Mouse (Mus musculus) brain, embryonic 18.5 days (tissue): ENCODE measurements at regions not wholly inside any gene's neighbourhood (a gene's known extent, or its start where the extent isn't known, plus 50 kb on each side); places are given as distances from the start of the nearest gene placed in this dataset.

Experiments used
- DNase-seq: peaks from one replicate; pipeline ENCODE4 v3.0.0-alpha.2; 2012; ENCODE audit warnings: low read depth, low spot score

DNA sequence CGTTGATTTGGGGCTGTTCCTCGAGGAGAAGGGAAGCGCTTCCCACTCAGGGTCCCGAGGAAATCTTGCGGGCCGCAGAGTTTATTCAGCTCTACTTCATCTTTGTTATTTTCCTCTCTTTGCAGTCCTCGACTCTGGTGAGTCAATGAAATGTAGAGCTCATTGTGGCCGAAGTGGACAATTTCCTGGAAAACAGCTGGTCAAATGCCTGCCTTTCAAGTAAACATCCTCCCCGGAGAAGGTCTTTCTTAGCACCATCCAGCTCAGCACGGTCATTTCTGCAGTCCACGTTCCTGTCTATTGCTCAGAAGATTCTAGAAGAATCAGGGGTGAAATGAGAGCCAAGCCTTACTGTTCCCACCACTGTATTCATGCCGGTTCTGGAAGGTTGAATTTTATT is 133.0 kb downstream of the Bcas1 start:
- no peak for DNase-seq

DNA sequence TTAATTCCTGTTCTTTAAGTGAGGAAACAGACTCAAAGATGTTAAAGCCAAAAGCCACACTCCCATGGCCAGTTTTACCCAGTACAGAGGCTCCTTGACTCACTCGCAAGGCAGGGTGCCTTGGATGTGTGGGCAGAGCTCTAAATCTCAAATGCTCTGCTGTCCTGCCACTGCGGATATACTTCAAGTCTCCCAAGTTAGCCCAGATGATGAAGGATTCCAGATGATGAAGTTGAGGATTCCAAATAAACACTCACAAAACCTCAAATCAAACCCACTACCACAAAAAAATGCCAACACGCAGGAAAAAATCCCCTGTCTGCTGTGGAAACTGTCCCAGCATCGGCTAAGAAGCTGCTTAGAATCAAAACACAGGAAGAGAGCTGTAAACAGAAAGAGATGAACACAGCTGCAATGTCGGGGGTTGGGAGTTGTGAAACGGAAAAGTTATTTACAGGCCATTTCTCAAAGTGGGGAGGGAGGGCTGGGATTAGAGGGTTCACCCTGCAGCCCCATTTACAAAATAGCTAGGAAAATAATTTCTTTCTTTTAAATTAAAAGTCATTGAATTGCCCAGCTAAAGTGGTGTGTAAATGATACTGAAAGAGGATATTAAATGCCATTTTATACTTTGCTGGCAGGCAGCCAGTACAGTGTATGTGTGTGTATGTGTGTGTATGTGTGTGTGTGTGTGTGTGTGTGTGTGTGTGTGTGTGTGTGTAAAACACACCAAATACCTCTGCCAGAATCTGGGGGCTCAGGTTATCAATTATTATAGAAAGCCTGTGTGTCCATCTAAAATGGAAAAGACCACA is 135.6 kb downstream of the Bcas1 start:
- DNase-seq = no peak

DNA sequence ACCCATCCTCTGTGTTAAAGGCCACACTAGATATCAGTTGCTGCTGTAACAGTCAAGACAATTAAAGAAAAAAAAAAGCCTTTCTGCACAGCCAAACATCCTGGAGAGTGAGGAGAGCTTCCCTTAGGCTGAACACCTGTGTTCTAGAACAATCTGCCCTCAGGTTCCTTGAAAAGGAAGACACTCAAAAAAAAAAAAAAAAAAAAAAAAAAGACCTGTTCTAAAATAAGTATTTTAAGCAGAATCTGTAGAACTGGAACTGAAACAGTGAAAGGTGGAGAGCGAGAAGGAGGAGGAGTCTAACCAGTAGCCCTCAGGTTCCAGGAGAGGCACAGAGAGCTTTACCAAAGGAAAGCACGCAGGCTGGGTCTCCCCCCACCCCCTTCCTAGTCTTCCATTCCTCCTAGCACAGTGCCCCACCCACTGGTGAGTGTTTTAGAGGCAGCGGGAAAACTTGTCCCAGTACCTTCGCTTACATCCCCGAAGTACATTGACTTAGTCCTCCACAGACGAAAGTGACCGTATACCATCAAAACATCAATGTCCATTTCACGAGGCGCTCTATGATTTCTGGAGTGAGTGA is 138.2 kb downstream of the Bcas1 start:
- DNase-seq = no peak

DNA sequence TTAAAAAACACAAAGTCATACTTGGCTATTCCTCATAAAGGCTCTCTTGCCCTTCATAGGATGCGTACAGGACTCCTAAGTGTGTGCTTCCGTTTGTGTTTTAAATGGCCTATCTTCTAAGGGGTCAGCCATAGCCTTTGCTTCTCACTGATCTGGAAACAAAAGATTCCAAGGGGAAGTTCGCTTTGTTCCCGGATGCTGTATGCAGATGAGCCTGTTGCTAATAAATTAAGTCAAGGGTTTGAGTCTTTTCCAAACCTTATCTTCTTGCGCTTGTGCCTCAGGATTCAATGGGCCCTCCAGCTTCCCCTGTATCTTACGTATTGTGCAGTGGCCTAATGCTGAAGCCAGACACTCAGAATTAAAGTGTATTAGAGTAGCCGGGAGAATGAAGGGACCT is 138.9 kb downstream of the Bcas1 start:
- DNase-seq = no peak

DNA sequence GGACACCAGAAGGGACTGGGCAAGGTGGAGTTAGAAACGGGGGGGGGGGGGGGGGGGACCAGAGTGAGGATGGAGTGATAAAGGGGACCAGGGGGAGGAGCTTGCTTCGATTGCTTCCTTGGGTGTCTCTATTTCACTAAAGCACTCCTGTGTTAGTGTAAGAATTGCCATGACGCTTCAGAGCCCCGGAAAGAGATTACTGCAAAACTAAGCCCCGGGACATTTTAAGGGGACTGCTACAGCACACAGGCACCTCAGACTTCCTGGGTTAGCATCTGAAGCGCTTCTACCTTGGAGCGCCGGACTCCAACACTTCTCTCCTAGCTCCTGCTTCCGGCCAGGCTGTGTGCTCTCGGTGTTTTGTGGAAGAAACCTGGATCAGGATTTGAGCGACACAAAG is 139.4 kb downstream of the Bcas1 start:
- no peak for DNase-seq

DNA sequence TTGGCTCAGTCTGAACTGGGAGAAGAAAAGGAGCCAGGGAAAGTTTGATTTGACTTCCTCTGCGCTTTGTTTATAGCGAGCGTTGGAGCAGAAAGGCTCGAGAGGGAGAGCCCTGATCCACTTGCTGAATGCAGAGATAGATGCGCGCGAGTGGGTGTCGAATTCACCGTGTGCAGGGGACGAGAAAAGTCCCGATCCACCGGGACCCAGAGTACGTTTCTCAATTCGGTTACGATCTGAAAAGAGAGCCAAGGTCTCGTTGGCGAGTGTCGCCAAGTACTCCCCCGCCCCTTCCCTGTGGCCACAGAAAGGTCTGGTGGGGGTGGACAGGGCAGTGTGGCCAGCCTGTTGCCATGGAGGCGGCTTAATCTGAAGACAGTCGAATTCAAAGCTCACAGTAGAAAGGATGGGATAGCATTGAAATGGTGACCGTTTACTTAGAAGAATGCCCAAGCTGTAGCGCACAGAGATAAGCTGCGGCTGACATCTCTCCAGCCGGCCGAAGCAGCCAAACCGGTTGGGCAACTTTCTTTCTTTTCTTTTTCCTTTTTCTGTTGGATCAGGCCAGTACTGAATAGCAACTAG is 139.5 kb upstream of the Zfp217 start:
- no peak for DNase-seq

DNA sequence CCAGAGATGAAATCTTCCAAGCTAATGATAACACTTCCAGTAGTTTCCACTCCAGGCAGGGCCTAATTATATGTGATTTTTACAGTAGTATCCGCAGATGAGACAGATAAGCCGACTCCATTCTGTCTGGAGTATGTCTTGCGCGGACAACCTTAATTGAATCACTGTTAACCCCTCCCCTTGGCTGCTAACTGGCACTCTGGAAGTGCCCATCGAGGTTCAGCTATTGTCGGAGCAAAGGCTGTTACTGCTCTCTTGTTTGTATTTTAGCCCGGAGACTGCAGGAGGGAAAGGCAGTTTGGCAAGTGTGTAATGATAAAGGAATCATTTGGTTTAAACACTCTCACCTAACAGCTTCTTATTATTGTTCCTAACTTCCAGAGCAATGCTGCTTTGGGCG is 138.9 kb upstream of the Zfp217 start:
- no peak for DNase-seq

DNA sequence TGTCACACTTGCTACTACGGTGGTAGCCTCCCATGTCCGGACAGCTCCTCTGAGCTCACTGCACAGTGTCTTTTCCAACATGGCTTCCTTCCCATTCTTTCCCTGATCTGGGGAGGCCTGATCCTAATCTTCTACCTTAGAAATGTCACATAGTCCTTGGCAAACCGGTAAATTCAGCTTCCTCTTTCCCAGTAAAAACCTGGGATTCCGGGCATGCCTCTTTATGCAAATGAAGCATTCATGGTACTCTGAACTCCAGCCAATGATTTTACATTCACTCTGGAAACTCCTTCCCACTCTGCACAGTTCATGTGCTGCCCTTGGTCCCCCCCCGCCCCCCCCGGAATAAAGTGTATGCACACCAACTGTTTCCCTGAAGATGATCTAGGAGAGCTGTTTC is 134.6 kb upstream of the Zfp217 start:
- DNase-seq = no peak

DNA sequence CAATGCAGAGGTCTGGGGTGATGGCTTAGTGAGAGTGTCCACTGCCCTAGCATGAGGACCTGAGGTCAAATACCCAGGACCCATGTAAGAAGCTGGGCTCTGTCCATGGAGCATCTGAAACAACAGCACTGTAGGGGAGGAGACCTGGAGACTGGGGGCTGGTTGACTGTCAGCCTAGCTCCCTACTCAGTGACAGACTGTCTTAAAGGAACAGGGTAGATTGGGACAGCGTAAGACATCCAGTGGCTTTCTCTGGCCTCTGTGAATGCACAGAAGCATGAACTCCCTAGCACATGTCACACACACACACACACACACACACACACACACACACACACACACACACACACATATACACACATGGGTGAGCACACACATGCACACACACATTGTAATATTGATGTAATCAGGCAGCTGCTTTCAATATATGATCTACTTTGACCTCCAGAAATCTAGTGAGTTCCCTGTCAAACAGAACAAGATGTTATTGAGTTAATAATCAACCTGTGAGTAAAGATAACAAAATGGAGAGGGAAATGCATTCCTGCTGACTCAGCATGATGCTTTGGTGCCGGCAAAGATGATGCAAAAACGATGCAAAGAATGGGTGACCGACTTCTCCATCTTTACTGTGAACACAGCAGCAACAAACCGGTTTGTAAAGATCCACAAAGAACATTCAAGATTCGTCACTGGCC is 133.6 kb upstream of the Zfp217 start:
- no peak for DNase-seq

DNA sequence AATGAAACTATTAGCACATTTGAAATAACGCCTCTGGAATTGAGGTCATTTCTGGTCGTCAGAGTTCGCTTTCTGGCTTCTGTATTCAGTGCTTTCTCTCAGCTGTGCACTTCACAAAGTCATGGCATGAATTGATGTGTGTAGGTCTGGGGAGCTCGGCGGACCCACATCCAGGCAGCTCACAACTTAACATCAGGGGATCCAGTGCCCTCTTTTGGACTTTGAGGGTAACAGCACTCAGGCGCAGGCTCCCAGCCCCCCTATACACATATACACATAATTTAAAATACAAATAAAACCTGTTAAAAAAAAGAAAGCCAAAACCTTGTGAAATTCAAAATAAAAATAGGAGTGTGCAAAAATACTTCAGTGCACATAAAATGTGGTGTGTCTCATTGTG is 132.8 kb upstream of the Zfp217 start:
- DNase-seq = no peak

DNA sequence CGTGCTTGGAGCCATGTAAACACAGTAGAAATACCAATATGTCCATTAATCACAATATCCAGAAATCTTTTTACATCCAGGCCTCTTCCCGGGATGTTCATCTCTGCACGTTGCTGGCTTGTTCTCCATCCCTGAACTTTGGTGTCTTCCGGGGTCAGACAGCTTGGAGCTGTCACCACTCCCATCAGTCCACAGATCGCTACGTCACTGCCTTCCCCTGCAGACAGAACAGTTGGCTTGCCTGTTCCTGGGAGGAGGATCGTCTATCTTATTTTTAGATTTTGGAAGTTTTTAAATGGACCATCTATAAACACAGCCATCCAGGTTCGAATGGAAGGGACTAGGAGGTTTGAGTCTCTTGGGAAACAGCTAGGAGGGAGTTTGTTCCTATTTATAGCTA is 130.0 kb upstream of the Zfp217 start:
- DNase-seq = no peak

DNA sequence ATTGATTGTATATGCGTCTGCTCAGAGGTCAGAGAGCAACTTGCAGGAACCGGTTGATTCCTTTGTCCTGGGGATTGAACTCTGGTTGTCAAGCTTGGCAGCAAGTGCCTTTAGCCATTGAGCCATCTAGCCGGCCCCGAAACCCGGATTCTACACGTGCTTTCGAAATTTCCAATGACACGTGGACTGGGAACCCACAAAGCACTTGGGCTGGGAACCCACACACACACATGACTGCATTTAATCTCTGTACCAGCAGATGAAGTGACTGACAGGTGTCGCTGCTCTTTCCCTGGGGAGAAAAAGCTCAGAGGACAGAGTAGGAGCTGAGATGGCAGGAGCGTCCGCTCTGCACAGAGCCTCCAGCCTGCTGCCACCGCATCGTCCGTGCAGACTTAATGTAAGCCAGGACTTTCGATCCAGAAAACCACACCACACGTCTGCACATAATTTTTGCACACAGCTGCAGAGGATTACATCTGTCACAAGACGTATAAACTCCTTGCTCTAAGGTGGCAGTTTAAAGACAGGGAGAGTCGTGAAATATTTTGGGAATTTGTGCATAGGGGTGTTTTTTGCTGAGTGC is 129.4 kb upstream of the Zfp217 start:
- DNase-seq = no peak

DNA sequence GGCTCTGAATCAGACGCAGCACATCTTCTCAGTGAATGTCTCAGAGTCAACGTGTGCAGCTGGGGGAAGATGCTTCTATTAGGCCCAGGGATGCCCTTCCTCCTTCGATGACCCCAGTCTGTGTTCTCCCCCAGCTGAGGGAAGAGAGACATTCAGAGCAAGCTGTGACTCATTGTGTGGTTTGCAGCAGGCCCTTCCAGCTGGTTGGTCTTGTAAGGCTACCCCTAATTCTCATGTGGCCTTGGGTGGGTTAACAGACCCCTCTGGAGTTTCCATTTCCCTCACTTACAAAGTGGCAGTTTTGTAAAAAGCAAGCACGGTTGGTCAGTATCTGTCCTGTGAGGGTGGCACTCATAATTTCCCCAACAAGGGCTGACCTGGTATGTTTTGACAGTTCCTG is 127.8 kb upstream of the Zfp217 start:
- no peak for DNase-seq

DNA sequence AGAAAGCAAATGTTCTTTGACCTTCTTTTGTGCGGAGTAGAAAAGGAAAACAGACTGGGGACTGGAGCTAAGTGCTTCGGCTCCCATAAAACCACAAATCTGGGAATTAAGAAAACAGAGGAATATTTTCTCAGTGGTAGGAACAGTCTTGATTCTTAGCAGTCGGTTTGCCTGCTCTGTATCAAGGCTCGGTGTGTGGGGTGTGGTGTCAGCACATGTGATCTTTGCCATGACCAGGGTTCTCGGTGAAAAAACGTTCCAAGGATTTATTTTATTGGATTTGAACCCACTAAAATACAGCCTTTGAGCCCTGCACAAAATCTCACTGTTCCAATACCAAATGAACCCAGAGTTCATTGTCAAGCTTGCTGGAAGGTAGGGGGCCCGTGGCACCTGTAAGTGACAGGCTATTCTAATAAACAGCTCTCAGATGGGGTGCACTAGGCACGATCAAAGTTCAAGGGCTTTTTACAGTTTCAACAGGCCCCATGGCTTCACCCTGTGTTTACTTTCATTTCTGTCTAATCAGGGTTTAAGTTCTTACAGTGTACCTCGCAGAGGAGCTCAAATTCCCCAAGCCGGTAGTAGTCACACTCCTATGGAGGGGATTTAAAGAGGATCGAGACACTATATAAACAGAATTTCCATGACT is 122.1 kb upstream of the Zfp217 start:
- DNase-seq = no peak

DNA sequence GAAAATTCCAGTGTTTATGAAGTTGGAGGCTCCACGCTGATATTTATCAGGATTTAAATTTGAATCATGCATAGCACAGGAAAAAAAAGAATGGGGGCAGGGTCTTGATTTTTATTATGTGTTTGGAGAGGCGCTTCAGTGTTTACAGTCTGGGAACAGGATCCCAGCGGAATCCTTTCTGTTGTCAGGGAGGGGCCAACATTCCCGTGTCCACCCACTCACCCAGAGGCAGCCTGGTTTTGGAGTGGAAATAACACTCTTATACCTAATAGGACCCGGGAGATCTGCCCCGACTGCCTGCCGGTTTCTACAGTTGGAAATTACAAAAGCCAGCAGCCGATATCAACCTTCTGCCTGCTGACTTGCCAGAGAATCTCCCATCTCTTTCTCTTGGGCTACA is 120.2 kb upstream of the Zfp217 start:
- no peak for DNase-seq

DNA sequence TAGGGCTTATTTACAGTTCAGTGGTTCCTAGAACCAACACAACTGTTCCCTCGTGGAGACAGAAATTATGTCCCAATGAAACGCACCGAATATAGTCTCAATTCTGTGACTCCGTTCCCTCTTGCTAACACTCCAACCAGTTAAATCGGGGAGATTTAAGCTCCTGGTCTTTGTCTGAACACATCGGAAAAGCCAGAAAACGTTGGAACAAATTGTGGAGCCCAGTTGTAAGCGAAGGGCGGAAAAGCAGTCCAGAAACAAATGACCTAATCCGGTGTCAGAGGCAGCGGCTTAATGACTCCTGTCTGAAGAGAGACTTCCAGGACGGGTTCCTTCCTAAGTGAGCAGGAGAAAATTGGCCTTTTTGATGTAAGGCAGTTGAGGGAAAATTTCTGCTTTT is 119.2 kb upstream of the Zfp217 start:
- no peak for DNase-seq

DNA sequence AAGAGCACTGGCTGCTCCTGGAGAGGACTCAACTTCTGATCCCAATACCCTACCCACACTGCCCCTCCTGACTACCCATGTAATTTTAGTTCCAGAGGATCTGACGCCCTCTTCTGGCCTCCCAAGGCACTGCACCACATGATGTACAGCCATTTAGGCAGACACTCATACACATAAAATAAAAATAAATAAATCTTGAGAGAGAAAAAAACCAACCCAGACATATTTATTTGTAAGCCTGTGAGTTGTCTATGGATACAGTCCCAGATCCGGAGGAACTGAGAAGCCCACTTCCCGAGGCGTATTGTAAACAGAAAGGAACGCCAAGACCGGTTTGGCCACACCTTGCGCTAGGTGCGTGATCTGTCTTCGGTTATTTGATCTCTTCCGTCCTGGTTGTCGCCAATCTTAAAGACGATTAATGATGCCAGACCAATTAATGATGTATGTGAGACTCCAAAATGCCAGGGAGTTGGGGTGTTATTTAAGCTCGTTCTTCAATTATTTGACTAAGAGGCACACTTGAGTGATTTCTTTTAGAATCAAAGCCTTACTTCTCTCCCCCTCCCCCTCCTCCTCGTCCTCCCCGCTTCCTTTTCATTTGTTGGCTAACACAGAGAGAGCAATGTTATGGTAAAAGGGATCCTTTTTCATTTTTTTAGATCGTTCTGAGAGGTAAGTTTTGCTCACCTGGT is 118.7 kb upstream of the Zfp217 start:
- DNase-seq = no peak

DNA sequence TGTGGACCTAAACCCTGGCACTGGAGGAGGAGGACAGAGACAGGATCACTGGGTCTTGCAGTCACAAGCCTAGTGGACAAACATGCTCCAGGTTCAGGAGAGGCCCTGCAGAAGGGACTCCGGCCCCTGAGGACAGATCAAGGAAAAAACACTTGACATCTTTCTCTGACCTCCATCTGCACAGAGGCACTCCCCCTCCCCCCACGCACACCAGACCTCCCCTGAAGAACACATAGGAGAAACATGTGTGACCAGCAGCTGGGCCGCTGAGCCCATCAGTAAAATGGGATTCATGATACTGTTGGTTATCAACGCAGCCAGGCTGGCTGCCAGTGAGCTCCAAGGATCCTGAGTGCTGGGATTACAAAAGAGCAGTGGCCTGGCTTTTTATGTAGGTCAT is 115.7 kb upstream of the Zfp217 start:
- no peak for DNase-seq

DNA sequence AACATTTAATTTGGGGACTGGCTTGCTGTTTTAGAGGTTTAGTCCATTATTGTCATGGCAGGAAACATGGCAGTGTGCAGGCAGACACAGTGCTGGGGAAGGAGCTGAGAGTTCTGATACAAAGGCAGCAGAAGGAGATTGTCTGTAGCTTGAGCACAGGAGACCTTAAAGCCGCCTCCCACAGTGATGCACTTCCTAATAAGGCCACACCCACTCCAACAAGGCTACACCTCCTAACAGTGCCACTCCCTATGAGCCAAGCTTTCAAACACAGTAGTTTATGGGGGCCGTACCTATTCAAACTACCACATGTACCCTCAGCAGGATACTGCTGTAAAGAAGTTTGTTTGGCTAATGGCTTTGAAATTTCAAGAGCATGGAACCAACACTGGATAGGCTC is 113.3 kb upstream of the Zfp217 start:
- DNase-seq = no peak

DNA sequence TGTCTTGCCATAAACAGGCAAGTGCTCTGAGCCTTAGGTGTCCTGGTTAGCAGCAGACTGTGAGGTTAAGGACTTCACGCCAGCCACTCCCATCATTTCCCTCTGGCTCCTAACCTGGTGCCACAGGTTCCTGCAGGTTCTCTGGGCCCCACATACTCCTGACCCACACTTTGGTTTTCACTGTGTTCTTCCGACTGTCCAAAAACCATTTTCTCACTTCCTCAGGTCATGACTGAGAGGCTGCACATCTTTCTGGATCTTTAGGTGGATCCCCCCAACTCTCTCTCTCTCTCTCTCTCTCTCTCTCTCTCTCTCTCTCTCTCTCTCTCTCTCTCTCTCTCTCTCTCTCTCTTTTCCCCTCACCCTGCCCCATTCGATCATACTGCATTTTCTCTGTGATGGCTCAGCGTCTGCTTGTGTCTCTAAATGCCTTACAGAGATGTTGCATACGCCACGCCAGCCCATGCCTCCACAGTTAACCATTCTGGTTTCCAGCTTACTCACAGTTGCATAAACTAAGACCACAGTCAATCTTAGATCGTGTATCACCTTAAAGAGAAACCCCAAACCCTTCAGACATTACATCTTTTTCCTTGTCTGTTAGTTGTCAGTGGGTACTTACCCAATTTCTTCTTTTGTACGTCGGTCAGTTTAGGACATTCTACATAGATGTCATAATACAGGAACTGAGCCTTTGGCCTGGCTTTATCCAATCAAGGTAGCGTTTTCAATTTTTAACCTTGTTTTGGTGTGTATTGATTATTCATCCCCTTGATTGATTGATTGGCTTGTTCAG is 112.0 kb upstream of the Zfp217 start:
- DNase-seq = no peak
